Mouse (Mus musculus): ENCODE results near the gene Lrrfip2. TPM values are rescaled to one million over a fixed set of nuclear protein-coding genes. Genes with fewer than 3 reads are reported as not detected.

The Lrrfip2 gene
- polyA plus RNA-seq, 1 experiment from 2014 or later = 85.9 TPM

- TF ChIP-seq CTCF (IDR thresholded peaks at IDR 0.05) = no peak
- DNase-seq (ENCODE audit: low read depth, low spot score) (no peak), ATAC-seq (no peak)
- in situ Hi-C loops (cut with MboI; ENCODE audit: low pct_unique_long_range_greater_than_20kb) = no loop called here
- H3K27me3 ChIP-seq = no peaks in the 10 kb centered on the region
- ChIA-PET CTCF (interaction anchor here (1.3 kb wide), 1 partner anchor 14 kb away, joined by 4 read pairs; no protein-coding TSS in a partner anchor), POLR2A (interaction anchor here (0.8 kb wide), 1 partner anchor 217 kb away, joined by 7 read pairs; no protein-coding TSS in a partner anchor)
Observed at GRCm38 (mm10) chr9:111138161-111138560, 20.8 kb downstream of the Lrrfip2 start.

- in situ Hi-C loops (cut with MboI; ENCODE audit: low pct_unique_long_range_greater_than_20kb) = no loop called here
- TF ChIP-seq CTCF (IDR thresholded peaks at IDR 0.05) = no peak
- ChIA-PET POLR2A (no interaction called here), CTCF (interaction anchor here (1.1 kb wide), 1 partner anchor 13 kb away, joined by 3 read pairs; no protein-coding TSS in a partner anchor)
- DNase-seq (ENCODE audit: low read depth, low spot score) (no peak), ATAC-seq (no peak)
- no peaks in the 10 kb centered on the region for H3K27me3 ChIP-seq
Observed at GRCm38 (mm10) chr9:111142721-111143120, 25.3 kb downstream of the Lrrfip2 start.

GRCm38 (mm10) chr9:111143387-111143786, 26.0 kb downstream of the Lrrfip2 start:
- POLR2A ChIA-PET = interaction anchor here (0.6 kb wide), 1 partner anchor 20 kb away, joined by 6 read pairs; no protein-coding TSS in a partner anchor
- DNase-seq (ENCODE audit: low read depth, low spot score) = no peak
- no peak for ATAC-seq
- TF ChIP-seq CTCF (IDR thresholded peaks at IDR 0.05) = no peak
- in situ Hi-C loops (cut with MboI; ENCODE audit: low pct_unique_long_range_greater_than_20kb) = no loop called here
- H3K27me3 ChIP-seq = no peaks in the 10 kb centered on the region
- CTCF ChIA-PET = interaction anchor here (1.1 kb wide), 1 partner anchor 14 kb away, joined by 3 read pairs; no protein-coding TSS in a partner anchor

GRCm38 (mm10) chr9:111144711-111145110, 27.3 kb downstream of the Lrrfip2 start:
- no peak for TF ChIP-seq CTCF (IDR thresholded peaks at IDR 0.05)
- in situ Hi-C loops (cut with MboI; ENCODE audit: low pct_unique_long_range_greater_than_20kb) = no loop called here
- no peaks in the 10 kb centered on the region for H3K27me3 ChIP-seq
- ATAC-seq (peak; percentile 36), DNase-seq (ENCODE audit: low read depth, low spot score) (peak; percentile 33)
- ChIA-PET CTCF (no interaction called here), POLR2A (no interaction called here)

GRCm38 (mm10) chr9:111145497-111146190, 28.3 kb downstream of the Lrrfip2 start:
- no peaks in the 10 kb centered on the region for H3K27me3 ChIP-seq
- no peak for ATAC-seq
- CTCF ChIA-PET = no interaction called here
- in situ Hi-C loops (cut with MboI; ENCODE audit: low pct_unique_long_range_greater_than_20kb) = no loop called here
- DNase-seq (ENCODE audit: low read depth, low spot score) = no peak
- no peak for TF ChIP-seq CTCF (IDR thresholded peaks at IDR 0.05)
- POLR2A ChIA-PET = interaction anchor here (0.9 kb wide), 1 partner anchor 18 kb away, joined by 3 read pairs; no protein-coding TSS in a partner anchor

- no peaks in the 10 kb centered on the region for H3K27me3 ChIP-seq
- in situ Hi-C loops (cut with MboI; ENCODE audit: low pct_unique_long_range_greater_than_20kb) = no loop called here
- no peak for TF ChIP-seq CTCF (IDR thresholded peaks at IDR 0.05)
- ATAC-seq = no peak
- CTCF ChIA-PET = no interaction called here
- POLR2A ChIA-PET = no interaction called here
- no peak for DNase-seq (ENCODE audit: low read depth, low spot score)
Observed at GRCm38 (mm10) chr9:111146216-111146798, 28.9 kb downstream of the Lrrfip2 start.

- POLR2A ChIA-PET = interaction anchor here (0.6 kb wide), 2 partner anchors 29 to 209 kb away, joined by 3 to 5 read pairs; no protein-coding TSS in a partner anchor
- no peak for TF ChIP-seq CTCF (IDR thresholded peaks at IDR 0.05)
- DNase-seq (ENCODE audit: low read depth, low spot score) = no peak
- no peaks in the 10 kb centered on the region for H3K27me3 ChIP-seq
- ATAC-seq = no peak
- CTCF ChIA-PET = interaction anchor here (0.9 to 1.5 kb wide), 2 partner anchors 55 to 135 kb away, joined by 3 to 4 read pairs; no protein-coding TSS in a partner anchor
- in situ Hi-C loops (cut with MboI; ENCODE audit: low pct_unique_long_range_greater_than_20kb) = no loop called here
Observed at GRCm38 (mm10) chr9:111148006-111148405, 30.6 kb downstream of the Lrrfip2 start.

GRCm38 (mm10) chr9:111148414-111148813, 31.0 kb downstream of the Lrrfip2 start:
- CTCF ChIA-PET = interaction anchor here (1.5 kb wide), 1 partner anchor 135 kb away, joined by 4 read pairs; no protein-coding TSS in a partner anchor
- no peak for ATAC-seq

GRCm38 (mm10) chr9:111149188-111149945, 32.0 kb downstream of the Lrrfip2 start:
- in situ Hi-C loops (cut with MboI; ENCODE audit: low pct_unique_long_range_greater_than_20kb) = no loop called here
- ChIA-PET CTCF (interaction anchor here (0.6 to 1.1 kb wide), 2 partner anchors 14 to 27 kb away, joined by 3 read pairs; no protein-coding TSS in a partner anchor), POLR2A (no interaction called here)
- peak; percentile 89 for DNase-seq (ENCODE audit: low read depth, low spot score)
- TF ChIP-seq CTCF (IDR thresholded peaks at IDR 0.05) = peak; percentile 33
- ATAC-seq = peak; percentile 87
- no peaks in the 10 kb centered on the region for H3K27me3 ChIP-seq

More at GRCm38 (mm10) chr9:111148414-111148813, 31.0 kb downstream of the Lrrfip2 start:
- in situ Hi-C loops (cut with MboI; ENCODE audit: low pct_unique_long_range_greater_than_20kb) = no loop called here
- no peaks in the 10 kb centered on the region for H3K27me3 ChIP-seq
- TF ChIP-seq CTCF (IDR thresholded peaks at IDR 0.05) = no peak
- no peak for DNase-seq (ENCODE audit: low read depth, low spot score)
- POLR2A ChIA-PET = interaction anchor here (0.6 kb wide), 1 partner anchor 209 kb away, joined by 5 read pairs; no protein-coding TSS in a partner anchor

GRCm38 (mm10) chr9:111152314-111152897, 35.0 kb downstream of the Lrrfip2 start:
- POLR2A ChIA-PET = no interaction called here
- CTCF ChIA-PET = interaction anchor here (1.1 kb wide), 1 partner anchor 8 kb away, joined by 3 read pairs; no protein-coding TSS in a partner anchor
- no peaks in the 10 kb centered on the region for H3K27me3 ChIP-seq
- no peak for TF ChIP-seq CTCF (IDR thresholded peaks at IDR 0.05)
- in situ Hi-C loops (cut with MboI; ENCODE audit: low pct_unique_long_range_greater_than_20kb) = no loop called here
- DNase-seq (ENCODE audit: low read depth, low spot score) = no peak
- ATAC-seq = no peak
